Mouse (Mus musculus) layer of hippocampus, postnatal 25 days (tissue): ENCODE measurements at regions not wholly inside any gene's neighbourhood (a gene's known extent, or its start where the extent isn't known, plus 50 kb on each side); places are given as distances from the start of the nearest gene placed in this dataset.

Source experiments
- DNase-seq, 2 experiments: peaks; one replicate each; pipeline ENCODE4 v3.0.0; 2022; ENCODE audit warnings: mixed read lengths in 2 of 2, low spot score in 1 of 2; ENCODE audit errors: extremely low spot score in 1 of 2

DNA sequence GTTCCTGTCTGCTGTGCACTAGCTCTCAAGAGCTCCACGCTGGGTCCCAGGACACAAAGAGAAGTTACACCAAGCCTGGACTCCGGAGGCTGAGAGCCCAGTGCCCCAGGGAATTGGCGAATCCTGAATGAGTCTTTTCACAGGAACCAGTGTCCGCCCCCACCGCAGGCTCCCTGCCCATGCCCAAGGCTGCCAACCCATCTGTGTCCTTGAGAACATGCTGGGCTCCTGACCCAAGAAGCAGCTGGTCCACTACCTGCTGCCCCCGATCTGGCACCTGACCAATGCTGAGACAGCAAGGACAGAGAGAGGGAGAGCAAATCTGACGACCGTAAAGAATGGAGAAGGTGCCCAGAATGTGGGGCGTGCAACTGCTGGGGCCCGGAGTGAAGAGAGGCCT lies 85.2 kb upstream of the Cplx2 start:
- peak in 1 of 2 experiments; percentile 59 for DNase-seq

- no peak for DNase-seq
These were observed 84.5 kb upstream of the Cplx2 start for GRCm38 (mm10) chr13:54286616-54287015.

DNA sequence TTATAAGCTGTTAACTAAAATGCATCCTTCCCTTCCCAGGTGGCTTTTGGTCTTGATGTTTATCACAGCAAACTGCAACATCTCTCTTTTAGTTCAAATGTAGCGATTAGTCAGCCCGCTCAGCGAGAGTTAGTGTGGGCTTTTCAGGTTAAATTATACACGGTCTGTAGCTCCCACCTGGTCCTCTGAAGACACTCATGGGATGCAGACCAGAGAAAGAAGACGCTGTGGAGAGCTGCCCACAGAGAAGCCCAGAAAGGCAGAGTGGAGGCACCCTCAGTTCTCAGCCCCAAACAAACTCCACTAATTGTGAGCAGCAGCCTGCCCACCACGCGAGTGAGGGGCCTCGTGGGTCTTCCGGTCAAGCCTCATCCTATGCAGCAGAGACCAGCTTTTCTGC lies 81.1 kb upstream of the Cplx2 start:
- DNase-seq: no peak

- DNase-seq: no peak
These were observed 78.8 kb upstream of the Cplx2 start for GRCm38 (mm10) chr13:54292394-54292793.

- DNase-seq: no peak
These were observed 78.1 kb upstream of the Cplx2 start for GRCm38 (mm10) chr13:54293006-54293405.

DNA sequence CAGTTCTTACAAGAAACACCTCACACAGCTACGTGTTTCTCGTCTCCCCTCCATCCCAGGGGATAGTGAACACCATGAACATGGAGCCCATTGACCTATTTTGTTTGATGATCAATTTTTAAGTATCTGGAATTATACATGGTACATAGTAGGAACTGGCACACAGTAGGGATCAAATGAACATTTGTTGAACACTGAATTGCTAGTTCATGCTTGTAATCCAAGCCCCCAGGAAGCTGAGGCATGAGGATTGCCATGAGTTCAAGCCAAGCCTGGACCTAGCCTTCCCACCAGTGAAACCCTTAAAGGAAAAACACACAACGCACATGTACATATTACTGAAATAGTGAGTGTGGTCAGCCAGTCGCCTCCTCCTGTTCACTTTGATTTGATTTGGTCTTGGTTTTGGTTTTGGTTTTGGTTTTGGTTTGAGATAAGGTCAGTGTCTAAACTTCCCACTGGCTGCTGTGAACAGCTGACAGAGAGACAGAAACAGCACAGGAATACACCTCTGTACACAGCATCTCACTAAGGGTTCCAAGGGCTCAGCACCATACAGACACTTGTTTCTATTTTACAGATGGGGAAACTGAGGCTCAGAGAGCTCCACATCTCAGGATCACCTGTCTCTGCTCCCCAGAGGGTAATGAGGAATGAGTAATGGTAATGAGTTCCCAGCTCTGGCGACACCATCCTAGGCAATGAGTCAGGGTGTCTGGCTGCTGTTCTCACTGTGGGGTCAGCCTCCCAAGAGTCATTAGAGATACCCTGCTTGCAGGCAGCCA lies 75.5 kb upstream of the Cplx2 start:
- no peak for DNase-seq

GRCm38 (mm10) chr13:54296260-54296555 lies 74.9 kb upstream of the Cplx2 start:
- no peak for DNase-seq

DNA sequence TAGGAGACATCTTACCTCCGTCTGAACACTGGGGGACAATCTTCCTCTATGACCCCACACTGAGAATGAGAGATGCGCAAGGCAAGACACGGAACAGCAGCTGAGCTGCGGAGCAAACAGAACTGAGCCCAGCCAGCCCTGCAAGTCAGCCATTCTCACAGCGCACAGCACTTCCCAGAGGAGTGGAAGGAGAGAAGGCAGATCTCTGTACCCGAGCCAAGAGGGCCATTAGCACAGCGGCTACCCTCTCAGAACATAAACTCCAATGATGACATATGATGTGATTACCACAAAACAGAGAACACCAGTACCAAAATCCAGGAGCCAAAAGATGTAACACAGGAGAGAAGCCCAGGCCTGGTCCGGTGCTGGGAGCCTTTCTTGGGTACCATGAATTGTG lies 72.3 kb upstream of the Cplx2 start:
- no peak for DNase-seq

DNA sequence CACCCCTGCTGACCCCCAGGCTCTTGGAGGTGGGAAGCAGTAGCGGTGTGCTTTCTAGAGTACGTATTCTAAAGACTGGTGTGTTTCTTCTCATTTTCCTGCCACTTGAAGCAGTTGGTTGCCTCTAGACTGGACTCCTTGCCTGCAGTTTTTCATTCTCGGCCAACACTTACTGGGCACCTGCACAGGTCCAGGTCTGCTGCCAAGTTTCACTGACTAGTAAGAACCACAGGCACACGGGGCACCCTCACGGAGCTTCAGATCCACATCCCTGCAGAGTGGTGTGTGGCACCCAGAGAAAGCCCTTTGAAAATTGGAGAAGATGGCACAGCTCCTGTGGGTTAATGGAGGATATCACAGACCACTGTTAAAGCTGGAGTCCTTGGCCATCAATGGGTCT lies 71.9 kb upstream of the Cplx2 start:
- DNase-seq: no peak

DNA sequence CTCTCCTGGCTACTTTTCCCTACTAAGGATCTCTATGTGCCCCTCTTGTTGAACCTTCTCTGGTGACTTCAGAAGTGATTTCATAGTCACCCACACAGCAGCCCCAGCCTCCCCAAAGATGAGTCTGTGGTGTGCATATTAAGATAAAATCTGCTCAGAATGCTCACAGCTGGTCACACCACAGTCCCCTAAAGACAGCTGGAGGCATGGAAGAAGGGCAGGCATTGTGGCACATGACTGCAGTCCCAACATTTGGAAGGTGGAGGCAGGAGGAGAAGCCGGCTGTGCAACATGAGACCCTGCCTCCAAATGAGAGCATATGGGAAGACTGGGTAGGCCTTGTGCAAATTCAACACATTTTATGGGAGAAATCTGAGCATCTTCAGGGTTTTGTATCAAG lies 70.0 kb upstream of the Cplx2 start:
- DNase-seq: no peak

GRCm38 (mm10) chr13:54301677-54302076 lies 69.5 kb upstream of the Cplx2 start:
- no peak for DNase-seq

- peak; percentile 47 to 67 for DNase-seq
These were observed 68.6 kb upstream of the Cplx2 start for GRCm38 (mm10) chr13:54302351-54303070.

DNA sequence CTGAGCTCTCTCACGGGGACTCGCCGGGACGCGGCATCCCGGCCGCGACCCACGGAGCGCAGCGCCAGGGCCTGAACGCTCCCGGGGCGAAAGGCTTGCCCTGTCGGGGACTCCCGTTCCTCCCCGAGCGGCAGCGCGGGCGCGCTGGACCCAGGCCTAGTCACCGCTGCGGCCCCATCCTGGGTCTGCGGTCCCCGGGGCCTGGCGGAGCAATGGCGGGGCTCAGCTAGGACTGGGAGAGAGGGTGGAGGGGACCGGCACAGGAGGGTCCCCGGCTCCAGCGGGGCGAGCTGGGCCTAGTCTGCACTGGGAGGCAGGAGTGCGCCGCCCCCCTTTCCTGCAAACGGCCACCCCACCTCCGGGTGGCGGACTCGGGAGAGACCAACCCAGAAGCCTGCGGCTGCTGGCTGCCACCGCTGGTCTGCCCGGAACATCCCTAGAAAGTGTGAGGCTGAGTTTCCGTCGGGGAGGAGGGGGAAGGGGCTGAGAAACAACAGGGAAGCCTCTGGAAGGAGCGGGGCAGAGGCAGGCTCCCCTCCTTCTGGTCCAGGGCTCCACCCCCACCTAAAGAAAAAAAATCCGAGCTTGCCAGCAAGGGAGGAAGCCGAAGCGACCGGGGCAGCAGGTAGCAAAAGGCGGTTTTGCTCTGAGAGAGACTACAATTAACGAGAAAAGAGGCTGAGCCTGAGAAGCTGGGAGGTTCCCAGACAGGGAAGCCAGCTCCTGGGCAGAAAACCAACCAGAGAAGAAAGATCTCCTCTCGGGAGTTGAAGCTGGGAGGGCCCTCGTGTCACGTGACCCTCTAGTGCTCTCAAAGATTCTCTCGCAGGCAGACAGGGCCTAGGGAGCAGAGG lies 67.9 kb upstream of the Cplx2 start:
- DNase-seq: peak; percentile 60 to 69

- no peak for DNase-seq
These were observed 66.9 kb upstream of the Cplx2 start for GRCm38 (mm10) chr13:54304251-54304650.

DNA sequence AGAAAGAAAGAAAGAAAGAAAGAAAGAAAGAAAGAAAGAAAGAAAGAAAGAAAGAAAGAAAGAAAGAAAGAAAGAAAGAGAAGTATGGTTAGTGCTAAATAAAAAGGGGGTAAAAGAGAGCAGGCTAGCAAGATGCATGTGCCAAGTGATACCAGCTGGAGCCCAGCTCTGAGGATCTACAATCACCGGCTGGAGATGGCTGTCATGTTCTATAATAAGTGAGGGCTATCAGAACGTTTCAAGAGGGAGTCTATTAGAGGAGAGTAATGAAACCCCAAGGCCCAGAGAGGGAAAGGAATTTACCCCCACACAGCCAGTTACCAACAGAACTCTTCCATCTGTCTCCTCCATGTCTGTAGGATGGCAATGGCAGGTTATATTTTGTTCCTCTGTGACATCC lies 62.6 kb upstream of the Cplx2 start:
- DNase-seq: no peak

DNA sequence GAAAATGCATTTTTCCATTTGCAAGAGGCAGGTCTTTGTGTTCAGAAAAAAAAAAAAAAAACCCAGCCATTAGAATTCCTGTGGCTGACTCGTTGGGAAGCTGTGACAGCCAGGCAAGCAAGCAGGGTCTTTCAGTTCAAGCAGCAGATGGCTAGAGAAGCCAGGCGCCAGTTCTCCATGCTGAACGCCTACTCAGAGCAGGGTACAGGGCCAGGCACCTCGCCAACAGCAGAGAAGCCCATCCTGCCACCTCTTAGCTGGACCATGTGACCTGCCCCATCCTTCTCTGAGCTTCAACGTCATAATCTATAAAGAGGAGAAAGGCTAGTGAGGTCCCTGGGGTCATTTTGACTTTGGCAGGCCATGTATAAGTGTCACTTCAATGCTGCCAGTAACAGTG lies 61.8 kb upstream of the Cplx2 start:
- DNase-seq: peak in 1 of 2 experiments; percentile 59

- DNase-seq: no peak
These were observed 61.0 kb upstream of the Cplx2 start for GRCm38 (mm10) chr13:54310144-54310543.

GRCm38 (mm10) chr13:54311327-54312026 lies 59.7 kb upstream of the Cplx2 start:
- DNase-seq: no peak

DNA sequence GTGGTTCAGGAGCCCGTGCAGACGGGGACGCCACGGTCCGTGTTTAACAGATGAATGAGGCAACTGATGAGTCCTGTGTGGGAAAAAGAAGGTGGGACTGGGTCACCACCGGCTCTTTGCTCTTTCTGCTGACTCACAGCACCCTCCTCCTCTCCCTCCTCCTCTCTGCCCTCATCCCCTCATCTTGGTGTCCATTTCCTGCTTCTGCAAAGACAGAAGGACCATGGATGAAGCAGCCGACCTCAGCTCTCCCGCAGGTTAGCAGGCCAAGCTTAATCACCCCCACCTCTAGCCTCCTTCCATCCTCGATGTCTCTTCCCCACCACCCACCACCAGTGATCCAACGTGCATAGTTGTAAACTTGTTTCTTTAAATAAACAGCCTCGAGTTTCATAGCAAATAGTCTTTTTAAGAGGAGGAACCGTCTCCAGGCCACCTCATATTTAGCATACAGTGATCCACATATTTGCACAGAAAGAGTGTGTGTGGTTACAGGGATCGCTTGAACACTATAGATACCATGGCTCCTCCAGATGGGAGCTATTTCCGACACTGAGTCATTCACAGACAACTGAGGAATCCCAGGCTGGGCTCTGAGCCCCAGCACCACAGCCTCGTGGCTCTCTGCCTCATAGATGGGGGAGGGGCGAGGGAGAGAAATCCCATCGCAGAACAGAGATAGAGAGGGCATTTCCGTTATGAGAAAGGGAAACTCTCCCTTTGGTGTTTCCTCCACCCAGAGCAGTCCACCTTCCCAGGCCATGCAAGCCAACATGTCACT lies 58.6 kb upstream of the Cplx2 start:
- DNase-seq: peak in 1 of 2 experiments; percentile 44

DNA sequence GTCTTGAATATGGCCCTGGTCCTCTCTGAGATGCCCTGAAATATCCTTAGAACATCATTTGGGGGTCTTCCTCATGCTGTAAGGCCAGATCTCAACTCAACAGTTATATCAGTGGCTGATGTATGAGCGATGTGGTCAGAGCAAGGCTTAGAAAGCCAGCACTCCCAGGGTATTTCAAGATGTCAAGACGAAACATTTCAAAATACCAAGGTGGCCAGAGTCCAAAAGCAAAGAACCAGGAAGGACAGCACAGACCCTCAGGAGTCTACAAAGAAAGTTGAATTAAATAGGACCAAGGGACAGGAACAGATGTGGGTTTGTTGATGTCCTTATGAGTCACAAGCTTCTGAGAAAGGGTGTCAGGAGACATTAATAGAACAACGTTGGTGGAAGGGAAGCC lies 55.8 kb upstream of the Cplx2 start:
- no peak for DNase-seq
